Mouse (Mus musculus): Measurements from ENCODE around the gene Sesn3. TPM values are rescaled to one million over a fixed set of nuclear protein-coding genes. Genes with fewer than 3 reads are reported as not detected.
A peak's percentile ranks its signal among the peaks of the same experiment; 100 is the strongest.

The Sesn3 gene
- total RNA-seq, 1 experiment from 2014 or later: 11.8 TPM

DNA sequence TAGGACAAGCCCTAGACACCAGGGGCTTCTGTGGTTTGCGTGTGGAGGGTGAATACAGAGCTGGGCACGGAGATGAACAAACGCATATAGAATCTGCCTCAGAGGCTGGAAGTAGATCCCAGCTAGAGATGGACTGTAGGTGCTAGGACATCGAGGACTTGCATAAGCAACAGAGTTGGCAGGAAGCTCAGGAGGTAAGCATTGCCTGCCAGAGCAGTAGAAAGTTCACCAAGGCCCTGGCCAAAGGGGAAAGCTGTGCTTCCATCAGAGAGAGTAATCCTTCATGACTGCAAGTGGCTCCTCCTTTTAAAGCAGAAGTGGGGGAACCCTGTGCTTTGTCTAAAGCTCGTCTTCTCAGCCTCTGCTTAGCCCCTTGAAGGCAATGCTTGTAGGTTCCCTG lies 74.5 kb downstream of the Sesn3 start:
- ATAC-seq (replicated peaks; ENCODE audit: low read depth, poor library complexity, severe bottlenecking): no peak

DNA sequence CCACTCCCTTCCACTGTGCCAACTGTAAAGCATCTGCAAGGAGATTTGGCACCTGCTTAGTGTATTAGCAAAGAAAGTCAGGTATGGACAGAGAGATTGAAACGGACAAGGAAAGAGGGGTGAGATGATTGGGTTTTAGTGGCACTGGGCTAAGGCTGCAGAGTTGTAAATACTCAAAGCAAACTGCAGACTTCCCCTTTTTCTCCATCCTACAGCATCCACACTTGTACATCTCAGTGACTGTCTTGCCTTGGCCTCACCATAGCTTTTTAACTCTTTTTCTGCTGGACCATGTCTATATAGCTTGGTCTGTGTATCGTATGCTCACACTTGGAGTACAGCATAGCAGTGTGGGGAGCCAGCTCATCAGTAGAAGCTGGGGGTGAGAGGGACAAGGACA lies 75.9 kb downstream of the Sesn3 start:
- ATAC-seq (replicated peaks; ENCODE audit: low read depth, poor library complexity, severe bottlenecking): no peak; the same call in 1 of the 2 replicates

DNA sequence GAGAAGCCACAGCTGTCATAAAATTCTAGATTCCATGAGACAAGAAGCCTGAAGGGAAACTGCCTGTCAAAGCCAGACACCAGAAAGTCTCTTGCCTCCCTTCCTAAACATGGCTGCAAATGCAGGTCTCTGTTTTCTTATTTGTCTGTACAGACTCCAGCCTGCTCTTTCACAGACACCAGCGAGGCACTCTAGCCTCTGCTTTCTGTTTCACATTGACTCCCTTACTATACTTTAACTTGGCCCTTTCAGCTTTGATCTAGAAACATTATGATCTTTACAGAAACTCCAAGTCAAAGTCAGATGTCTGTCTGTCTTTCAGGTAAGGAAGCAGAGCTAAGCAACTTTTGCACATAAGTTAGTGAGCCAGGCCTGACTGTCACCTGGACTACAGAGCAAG lies 77.5 kb downstream of the Sesn3 start:
- no peak for ATAC-seq (replicated peaks; ENCODE audit: low read depth, poor library complexity, severe bottlenecking)

DNA sequence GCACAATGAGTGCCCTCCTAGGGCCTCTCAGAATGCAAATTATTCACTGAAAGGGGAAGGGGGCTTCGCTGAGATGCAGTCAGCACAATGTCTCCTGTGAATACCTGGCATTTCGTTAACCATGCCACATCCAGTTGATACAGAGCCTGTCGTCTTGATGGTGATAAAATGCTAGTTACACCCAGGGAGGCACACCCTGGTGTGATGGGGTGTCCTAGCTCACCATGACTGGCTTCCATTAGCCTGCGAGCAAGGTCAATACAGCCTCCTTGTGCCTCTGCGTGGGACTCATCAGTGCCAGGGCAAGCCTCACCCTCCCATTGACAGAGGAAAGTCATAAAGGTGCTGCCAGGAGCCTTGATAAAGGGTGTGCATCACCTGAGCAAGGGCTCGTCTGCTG lies 80.0 kb downstream of the Sesn3 start:
- no peak for ATAC-seq (replicated peaks; ENCODE audit: low read depth, poor library complexity, severe bottlenecking)

DNA sequence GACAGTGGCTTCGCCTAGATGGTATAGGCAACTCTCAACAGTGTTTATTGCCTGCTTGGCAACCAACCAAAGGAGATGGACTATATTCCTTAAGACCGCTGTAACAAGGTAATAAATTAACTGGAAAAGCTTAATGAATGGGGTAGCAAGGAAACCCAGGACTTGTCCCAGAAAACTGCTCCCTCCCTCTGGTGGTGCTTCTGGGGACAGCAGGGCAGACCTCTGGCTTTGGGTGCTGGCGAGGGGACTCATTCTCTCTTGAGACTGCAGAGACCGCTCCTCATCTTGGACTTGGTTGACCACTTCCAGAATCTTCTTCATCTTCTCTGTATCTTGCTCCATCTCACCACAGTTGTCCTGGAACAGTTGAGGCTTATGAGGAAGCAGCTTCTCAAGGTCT lies 82.2 kb downstream of the Sesn3 start:
- ATAC-seq (replicated peaks; ENCODE audit: low read depth, poor library complexity, severe bottlenecking): 0 out of 2 replicates have a peak, but pooled peaks have one; percentile 45

DNA sequence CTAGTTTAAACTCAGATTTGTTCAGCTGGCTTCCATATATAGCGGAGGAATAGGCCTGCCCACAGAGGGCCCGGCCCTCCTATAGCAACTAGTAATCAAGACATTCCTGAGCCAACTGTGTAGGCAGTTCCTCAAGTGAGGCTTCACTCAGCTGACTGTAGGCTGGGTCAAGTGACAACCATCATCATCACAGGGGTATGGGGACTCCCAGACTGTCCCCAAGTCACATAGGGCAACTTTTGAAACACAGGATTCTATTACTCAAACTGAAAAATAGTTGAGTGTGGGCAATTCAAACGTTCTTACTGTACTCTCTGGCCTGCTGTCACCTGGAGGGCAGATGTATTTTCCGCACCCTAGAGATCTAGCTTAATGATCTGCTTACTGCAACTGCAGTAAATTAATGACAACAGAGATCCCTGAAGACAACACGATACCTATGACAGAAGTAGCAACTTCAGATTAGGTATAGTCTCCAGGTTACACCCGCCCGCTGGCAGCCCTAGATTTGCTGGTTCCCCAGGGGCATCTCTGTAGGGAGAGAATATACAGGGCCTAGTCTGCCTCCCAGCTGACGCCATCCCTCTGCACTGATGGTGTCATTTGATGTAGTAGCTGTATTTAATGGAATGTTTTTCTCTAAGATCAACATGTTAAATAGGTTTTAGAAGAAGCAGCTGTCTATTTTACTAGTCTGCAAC lies 87.4 kb downstream of the Sesn3 start:
- ATAC-seq (replicated peaks; ENCODE audit: low read depth, poor library complexity, severe bottlenecking): no peak

DNA sequence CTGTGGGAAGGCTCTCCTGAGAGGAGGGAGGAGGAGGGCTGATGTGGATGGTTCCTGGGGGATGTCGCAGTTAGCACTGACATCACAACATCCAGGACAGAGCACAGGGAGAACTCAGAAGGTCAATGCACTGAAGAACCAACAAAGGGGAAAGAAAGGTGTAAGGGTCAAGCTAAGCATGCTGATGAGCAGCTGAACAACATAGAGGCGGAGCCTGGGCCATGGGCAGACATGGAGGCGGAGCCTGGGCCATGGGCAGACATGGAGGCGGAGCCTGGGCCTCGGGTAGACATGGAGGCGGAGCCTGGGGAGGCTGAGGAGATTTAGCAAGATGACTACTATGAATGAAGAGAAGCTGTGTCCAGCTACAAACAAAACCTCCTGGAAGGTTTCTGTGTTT lies 88.7 kb downstream of the Sesn3 start:
- peak; percentile 50; the same call in 1 of the 2 replicates for ATAC-seq (replicated peaks; ENCODE audit: low read depth, poor library complexity, severe bottlenecking)

DNA sequence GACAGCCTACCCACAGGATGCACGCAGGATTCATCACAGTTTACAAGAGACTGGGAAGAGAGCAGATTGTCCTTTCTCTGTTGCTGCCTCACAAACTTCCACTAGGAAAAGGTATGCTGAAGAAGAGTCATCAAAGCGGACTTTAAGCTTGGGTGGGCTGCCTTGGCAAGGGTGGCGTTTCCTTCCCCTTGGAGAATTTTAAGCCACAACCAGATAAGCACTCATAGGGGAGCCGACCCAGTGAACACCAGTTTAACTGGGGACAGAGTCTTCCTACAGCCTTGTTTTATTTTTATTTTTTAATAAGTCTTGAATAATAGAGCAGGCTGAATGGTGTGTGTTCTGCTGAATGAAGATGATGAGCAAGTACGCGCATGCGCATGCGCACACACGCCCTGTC lies 89.9 kb downstream of the Sesn3 start:
- no peak; the same call in 1 of the 2 replicates for ATAC-seq (replicated peaks; ENCODE audit: low read depth, poor library complexity, severe bottlenecking)

DNA sequence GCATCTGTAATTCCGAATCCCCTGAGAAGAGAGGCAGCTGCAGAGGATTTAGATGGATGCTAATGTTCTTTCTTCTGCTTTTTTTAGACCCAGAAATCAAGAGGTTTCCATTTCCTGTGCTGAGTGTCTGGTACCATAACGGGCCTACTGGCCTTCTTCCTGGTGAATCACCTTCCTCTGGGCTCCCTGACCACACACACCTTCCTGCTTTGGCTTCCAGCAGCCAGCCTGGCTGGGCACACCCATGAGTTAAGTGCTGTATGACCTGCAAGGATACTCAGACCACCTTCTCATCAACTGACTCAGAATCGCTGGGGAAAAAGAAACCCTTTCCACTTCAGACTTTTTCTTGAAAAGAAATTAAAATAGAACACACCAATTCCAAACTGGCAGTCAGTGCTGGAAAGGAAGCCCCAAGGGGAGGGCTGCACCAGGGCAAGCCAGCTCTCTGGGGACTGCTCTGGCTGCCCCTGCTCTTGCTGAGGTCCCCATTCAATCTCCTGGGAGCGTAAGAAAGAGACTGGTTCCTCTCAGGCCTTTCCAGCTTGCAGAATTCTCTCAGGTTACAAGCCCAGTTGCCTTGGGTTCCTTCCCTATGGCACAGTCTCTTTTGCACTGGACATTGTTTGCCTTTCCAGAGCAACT lies 90.7 kb downstream of the Sesn3 start:
- peak; percentile 55 for ATAC-seq (replicated peaks; ENCODE audit: low read depth, poor library complexity, severe bottlenecking)

DNA sequence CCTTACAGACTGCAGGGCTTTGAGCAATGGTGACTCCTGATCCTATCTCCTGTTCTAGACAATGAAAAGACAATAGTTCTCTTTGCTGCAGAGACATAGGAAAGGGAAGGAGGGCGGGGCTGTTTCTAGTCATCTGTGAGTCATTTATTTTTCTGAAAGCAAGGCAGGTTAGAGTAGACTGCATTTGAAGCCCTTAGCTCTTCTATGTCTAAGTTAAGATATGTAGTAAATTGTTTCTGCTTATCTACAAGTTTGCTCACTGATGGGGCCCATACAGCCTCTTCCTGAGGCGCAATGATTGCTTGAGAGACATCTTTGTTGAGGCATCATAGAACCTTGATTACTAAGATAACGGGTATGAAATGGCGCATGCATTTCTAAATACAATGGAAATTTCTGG lies 93.0 kb downstream of the Sesn3 start:
- ATAC-seq (replicated peaks; ENCODE audit: low read depth, poor library complexity, severe bottlenecking): no peak

DNA sequence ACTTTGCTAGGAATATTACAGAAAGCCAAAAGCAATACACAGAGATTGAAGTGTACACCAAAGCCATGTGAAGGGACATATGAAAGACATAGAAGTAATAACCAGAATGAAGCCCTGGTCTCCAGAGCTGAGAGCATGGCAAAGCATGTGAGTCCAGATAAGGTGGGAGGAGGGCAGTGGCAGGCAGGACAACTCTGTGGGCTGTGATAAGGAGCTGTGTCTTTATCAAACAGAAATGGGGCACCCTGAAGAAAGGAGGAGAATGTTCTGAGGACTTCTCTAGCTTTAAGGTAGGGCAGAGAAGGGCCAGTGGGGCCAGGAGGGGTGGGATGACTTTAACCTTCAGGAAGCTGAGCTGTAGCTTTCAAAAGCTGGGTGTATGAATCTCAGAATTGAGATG lies 94.4 kb downstream of the Sesn3 start:
- peak; percentile 77 for ATAC-seq (replicated peaks; ENCODE audit: low read depth, poor library complexity, severe bottlenecking)

DNA sequence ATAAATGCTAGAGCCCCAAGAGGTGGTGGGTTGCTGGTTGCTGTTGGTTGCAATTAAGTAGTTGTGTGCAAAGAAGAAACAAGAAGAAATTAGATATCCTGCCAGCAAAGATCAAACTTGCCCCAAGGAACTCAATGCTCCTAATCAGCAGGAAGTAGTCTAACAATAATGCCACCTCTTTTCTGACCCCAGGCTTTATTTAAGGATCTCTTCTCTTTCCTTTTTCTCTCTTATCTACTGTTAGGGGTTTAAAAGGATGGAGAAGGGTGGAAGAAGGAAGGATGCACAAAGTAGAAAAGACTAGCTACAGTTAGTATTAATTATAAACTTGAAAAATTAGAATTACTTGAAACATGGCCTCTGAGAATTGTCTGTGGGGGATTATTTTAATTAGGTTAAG lies 97.6 kb downstream of the Sesn3 start:
- ATAC-seq (replicated peaks; ENCODE audit: low read depth, poor library complexity, severe bottlenecking): no peak

DNA sequence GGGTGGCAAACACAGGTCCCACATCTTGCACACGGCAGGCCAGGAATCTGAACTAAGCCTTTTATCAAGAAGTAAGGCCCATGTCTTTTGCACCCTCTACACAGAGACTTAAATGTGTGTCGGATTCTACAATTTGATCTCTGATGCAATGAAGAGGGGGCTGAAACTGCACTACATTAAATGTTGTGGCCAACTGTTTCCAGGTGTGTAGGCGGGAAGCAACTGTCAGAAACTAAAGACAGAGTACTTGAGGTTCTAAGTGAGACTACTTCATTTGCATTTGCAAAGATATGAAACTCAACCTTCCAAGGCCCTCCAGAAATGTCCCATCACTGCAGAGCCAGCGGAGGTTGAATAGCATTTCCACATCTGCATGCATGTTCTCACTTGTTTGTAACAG lies 101.3 kb downstream of the Sesn3 start:
- no peak for ATAC-seq (replicated peaks; ENCODE audit: low read depth, poor library complexity, severe bottlenecking)

DNA sequence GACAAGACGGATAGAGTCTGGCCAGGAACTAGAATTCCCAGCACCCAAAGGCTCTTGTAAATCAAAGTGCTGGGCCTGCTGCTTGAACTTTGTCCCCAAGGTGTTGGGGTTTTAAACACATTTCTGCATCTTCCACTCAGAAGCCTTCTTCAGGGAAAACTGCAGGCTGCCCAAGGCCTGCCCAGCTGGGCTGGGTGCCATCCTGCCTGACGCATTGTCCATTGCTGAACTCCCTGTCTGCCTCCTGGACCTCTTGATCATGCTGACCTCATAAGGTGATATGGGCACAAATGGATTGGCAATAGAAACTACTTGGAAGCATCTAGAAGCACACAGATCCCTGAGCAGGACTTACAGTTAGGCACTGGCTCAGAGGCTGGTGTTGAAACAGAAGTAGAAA lies 103.3 kb downstream of the Sesn3 start:
- no peak for ATAC-seq (replicated peaks; ENCODE audit: low read depth, poor library complexity, severe bottlenecking)

DNA sequence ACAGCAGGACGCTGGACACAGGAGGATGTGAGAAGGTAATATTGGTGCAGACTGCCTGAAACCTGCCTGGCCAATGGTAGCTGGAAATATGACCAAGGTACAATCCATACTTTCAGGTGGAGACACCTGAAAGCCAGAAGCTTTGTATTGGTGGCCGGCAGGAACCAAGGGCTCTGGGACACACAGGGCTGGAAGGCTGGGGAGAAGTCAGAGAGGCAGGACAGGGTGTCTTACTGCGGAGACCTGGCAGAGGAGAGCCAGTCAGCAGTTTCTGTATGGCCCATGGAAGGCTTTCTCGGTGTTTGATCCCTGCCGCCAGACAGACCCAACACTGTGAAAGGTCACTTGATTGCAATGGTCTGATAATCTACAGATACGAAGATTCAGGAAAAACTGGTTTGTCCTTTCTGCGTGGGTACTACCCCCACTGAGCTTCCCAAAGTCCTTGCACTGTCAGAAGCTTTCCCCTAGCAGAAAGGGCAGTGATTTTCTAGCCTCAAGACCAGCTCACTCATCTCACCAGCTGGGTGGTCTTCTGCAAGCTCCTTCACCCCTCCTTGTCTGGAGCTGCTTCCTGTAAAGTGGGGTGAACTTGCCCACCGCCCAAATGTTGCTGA lies 105.0 kb downstream of the Sesn3 start:
- ATAC-seq (replicated peaks; ENCODE audit: low read depth, poor library complexity, severe bottlenecking): no peak; the same call in 1 of the 2 replicates

DNA sequence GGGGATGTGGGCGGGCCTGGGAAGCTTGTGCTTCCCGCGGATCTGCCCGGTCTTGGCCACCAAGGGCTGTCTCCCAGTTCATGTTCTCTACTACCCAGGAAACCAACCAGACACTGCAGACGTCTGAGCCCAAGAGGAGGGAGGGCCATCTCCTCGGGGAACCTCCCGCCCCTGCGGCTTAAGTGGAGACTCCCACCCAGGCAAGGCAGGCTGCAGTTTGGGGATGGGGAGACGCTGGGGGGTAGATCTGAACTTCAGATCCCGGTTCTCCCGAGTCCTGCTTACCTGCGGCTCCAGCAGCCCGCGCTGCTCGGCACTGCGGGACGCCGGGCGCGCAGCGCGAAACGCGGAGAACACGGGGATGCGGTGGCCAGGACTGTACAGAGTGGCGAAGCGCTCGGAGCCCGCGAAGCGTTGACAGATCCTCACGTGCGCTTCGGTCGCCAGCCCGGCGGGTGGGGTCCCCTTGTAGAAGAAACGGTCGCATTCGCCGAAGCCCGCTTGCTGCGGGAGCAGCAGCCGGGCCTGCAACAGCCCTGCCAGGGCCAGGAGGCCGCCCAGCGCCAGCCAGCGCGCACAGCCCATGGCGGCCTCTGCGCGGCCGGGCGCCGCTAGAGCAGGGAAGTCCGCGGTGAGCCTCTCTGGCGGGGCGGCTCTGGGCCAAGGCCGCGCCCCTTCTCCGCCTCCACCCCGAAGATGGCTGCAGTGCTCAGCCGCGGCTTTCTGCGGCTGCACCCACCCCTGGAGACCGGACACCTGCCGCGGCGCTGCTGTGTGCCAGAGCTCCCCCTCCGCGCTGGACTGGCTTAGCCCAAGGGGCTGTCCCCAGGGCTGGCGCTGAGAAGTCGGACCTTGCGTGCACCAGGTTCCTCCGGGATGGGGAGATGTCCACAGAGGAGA lies 105.8 kb downstream of the Sesn3 start:
- ATAC-seq (replicated peaks; ENCODE audit: low read depth, poor library complexity, severe bottlenecking): peak; percentile 88

DNA sequence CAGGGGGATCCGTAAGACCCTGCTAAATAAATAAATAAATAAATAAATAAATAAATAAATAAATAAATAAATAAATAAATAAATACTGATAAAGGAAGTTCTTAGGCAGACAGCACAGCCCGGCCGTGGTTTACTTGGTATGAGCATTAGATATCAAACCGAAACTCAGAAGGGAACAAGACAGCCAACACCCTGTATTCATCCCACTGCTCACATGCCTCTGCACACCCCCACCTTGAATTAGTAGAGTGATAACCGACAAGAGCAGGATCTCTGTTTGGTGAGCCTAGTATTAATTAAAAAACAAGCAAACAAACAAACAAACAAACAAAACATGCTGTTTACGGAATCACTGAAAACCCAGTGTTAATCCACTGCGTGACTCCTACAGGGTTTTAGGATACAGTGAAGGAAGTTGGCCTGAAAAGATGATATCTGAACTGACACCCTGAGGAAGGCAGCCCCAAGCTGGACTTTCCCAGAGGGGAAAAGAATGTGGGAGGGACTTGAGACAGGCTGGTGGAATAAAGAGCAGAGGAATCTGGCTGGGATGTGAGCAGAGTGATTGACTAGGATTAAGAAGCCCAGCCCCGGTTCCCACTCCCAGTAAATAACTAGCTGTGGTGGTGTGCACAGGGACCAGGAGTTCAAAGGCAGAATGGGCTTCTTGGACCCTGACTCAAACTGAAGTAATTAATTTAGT lies 106.6 kb downstream of the Sesn3 start, which contains the start of gene Endod1:
Gene Endod1 (minus strand): TSS at position 155 of the 703 bp plus-strand sequence.
- peak; percentile 45 for ATAC-seq (replicated peaks; ENCODE audit: low read depth, poor library complexity, severe bottlenecking)

DNA sequence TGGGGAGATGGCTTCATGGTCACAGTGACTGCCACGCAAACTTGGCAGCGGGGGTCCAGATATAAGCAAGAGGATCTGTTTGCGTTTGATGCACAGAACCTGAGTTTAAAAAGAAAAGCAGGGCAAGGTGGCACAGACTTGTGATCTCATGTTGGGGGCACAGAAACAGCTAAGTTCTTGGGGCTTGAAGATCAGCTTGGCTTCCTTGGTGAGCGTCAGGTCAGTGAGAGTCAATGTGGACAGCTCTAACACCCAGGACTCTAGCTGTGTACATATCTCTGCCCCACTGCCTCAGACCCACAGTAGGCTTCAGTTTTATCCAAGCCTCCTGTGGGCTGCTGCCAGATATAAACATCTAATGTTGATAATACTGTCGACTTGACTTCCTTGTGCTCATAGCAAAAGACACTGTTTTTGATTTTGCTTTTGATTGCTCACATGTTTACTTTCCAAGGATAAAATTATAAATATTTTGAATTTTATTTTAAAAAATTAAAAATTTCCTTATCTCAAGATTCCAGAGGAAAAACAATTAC lies 107.5 kb downstream of the Sesn3 start:
- ATAC-seq (replicated peaks; ENCODE audit: low read depth, poor library complexity, severe bottlenecking): no peak
